Mouse (Mus musculus) heart, embryonic 15.5 days (tissue): Measurements from ENCODE around the gene Pdk2. TPM values are rescaled to one million over a fixed set of nuclear protein-coding genes. Genes with fewer than 3 reads are reported as not detected.

Experiments
- ATAC-seq: fragments of 200-750 bp; cut with Nextera tagmentation; replicated peaks from 2 replicates; pipeline ENCODE4 v1.8.0; 2017; ENCODE audit warnings: low read depth, moderate TSS enrichment; ENCODE audit not compliant: insufficient number of reproducible peaks, insufficient read depth, low FRiP score
- H3K27ac ChIP-seq: fragments of 300-500 bp; sonication (generic); 2 replicates; pipeline ENCODE4 v1.5.1; 2015; ENCODE audit warnings: mild to moderate bottlenecking, inconsistent platforms
- H3K27me3 ChIP-seq: fragments of 300-500 bp; sonication (generic); 2 replicates; pipeline ENCODE4 v1.6.1; 2015; ENCODE audit warnings: inconsistent platforms
- H3K36me3 ChIP-seq: fragments of 300-500 bp; sonication (generic); 2 replicates; pipeline ENCODE4 v1.6.1; 2015; ENCODE audit warnings: mild to moderate bottlenecking, inconsistent platforms
- H3K4me1 ChIP-seq: fragments of 300-500 bp; sonication (generic); replicated peaks from 2 replicates; pipeline ENCODE4 v1.6.1; 2015; ENCODE audit warnings: inconsistent platforms
- H3K4me2 ChIP-seq: fragments of 300-500 bp; sonication (generic); 2 replicates; pipeline ENCODE4 v1.6.1; 2015; ENCODE audit warnings: inconsistent platforms, mild to moderate bottlenecking, moderate library complexity
- H3K4me3 ChIP-seq: fragments of 300-500 bp; sonication (generic); 2 replicates; pipeline ENCODE4 v1.5.1; 2015; ENCODE audit warnings: mild to moderate bottlenecking, inconsistent platforms
- H3K9ac ChIP-seq: fragments of 300-500 bp; sonication (generic); 2 replicates; pipeline ENCODE4 v1.6.1; 2015; ENCODE audit warnings: mild to moderate bottlenecking, inconsistent platforms
- H3K9me3 ChIP-seq: fragments of 300-500 bp; sonication (generic); replicated peaks from 2 replicates; pipeline ENCODE4 v1.6.1; 2016; ENCODE audit warnings: inconsistent platforms
- WGBS: fragments of 180-500 bp; shearing (Covaris S2); methylation state at CpG from one replicate; pipeline ENCODE4 v1.1.7; 2015; ENCODE audit warnings: mixed read lengths; 5-methylcytosine and 5-hydroxymethylcytosine counted together
- polyA plus RNA-seq: library from polyadenylated mRNA; unstranded; fragments of >200 nt; fragmentation: Nextera tagmentation; extraction: Ambion mirVana; gene quantifications from 2 replicates; pipeline ENCODE4 v1.2.1, GENCODE M21; 2015

The Pdk2 gene
- polyA plus RNA-seq, result 114 and 117 TPM in 2 replicates

DNA sequence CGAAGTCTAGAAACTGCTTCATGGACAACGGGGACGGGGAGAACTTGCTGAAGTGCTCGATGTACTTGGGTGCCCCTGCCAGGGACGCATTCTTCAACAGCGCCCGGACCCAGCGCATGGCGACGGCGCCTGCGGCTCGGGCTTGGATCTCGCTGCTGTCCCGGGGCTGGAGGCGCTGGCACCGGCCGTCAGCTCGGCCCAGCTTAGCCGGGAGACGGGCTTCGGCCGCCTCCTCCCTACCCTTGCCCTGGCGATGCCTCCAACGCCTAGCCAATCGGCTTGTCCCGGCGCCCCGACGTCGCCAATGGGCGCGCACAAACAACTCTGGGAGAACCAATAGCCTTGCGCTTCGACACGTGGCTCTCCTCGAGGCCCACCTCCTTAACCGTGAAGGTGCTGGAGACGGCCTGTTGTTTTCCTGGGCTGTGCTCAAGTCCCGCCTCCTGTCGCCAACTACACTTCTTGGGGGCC lies at the start of gene Pdk2:
Gene Pdk2, minus strand, starts transcription at position 216 of the 471 bp plus-strand sequence.
- Histone ChIP-seq H3K9ac (peak within 1 kb of the TSS; percentile 91), H3K36me3 (peaks cover 32% of the 10 kb centered on the region), H3K4me3 (peak within 1 kb of the TSS; percentile 94), H3K27me3 (no peaks in the 10 kb centered on the region), H3K27ac (peak within 1 kb of the TSS; percentile 91), H3K9me3 (no peaks in the 10 kb centered on the region), H3K4me1 (peaks cover 17% of the 10 kb centered on the region), H3K4me2 (peak within 1 kb of the TSS; percentile 88)
- ATAC-seq, result peak; percentile 94
- WGBS, result under 1% methylated on average over 41 of the region's 41 CpGs

- no peaks in the 10 kb centered on the region for H3K36me3 ChIP-seq
- ATAC-seq, result no peak
- H3K9ac ChIP-seq, result no peak overlapping the region
- H3K27me3 ChIP-seq, result no peaks in the 10 kb centered on the region
- H3K9me3 ChIP-seq, result no peaks in the 10 kb centered on the region
- H3K4me2 ChIP-seq, result no peak overlapping the region
- peaks cover 37% of the 10 kb centered on the region for H3K4me1 ChIP-seq
- H3K27ac ChIP-seq, result no peak overlapping the region
- 64% methylated on average over 16 of the region's 16 CpGs for WGBS
- no peak overlapping the region for H3K4me3 ChIP-seq
Observed at GRCm38 (mm10) chr11:95088857-95089779, 48.0 kb upstream of the Pdk2 start.

DNA sequence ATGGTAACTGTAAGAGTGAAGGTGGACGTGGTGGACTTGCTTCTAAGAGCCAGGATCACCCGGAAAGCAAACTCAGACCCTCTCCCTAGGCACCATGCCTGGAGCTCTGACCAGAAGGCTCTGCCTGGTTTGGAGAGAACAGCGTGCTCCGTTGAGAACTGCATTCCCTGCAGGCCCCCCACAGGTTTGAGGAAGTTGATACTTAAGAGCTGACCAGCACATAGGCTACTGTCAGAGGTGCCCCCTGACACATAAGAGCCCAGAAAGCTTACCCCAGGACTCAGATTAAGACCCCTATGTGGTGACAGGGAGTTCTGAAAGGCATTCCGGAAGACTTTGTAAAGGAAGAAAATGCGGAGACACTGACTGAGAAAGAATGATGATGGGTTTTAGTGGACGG lies 47.1 kb upstream of the Pdk2 start:
- Histone ChIP-seq H3K27me3 (no peaks in the 10 kb centered on the region), H3K9ac (no peak overlapping the region), H3K27ac (no peak overlapping the region), H3K36me3 (no peaks in the 10 kb centered on the region), H3K9me3 (no peaks in the 10 kb centered on the region), H3K4me1 (peaks cover 37% of the 10 kb centered on the region), H3K4me2 (no peak overlapping the region), H3K4me3 (no peak overlapping the region)
- no peak for ATAC-seq
- 50% methylated on average over 7 of the region's 7 CpGs for WGBS

DNA sequence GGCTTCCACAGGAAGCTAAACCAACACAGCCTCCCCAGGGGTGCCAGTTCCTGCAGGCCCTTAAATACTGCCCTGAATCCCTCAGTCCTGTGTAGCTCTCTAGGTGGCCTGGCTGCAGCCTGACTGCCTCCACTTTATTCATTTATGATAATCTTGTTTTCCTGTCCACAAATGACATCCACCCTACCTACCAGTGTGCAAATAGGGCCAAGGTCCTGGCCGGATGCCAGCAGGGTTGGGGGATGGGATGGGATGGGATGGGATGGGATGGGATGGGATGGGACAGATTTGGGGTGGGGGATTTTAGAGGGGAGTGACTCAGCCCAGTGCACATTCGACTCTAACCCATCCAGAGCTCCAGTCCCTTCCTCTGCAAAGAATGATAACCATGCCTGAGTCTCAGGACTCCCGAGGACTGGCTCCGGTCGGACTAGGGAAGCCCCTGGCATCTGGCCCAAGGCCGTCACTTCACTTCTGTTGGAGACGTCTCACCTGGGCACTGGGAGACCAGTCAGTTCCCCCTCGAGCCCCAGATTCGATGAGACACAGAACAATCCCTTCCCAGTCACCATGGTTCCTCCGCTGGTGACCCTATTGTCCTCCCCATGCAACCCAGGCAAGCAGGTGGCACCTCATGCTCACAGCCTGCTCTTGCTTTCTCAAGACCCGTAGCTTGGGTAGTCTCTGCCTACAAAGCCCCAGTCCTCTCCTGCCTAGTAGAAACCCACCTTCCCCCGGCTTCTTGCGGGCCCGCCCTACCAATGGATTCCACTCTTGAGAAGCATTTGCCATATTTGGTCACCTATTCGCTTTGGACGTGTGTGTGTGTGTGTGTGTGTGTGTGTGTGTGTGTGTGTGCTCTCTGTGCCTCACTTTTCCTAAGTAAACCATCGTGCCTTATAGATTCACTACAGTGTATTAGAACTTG lies 46.4 kb upstream of the Pdk2 start:
- no peak overlapping the region for H3K27ac ChIP-seq
- H3K4me2 ChIP-seq, result no peak overlapping the region
- H3K9me3 ChIP-seq, result no peaks in the 10 kb centered on the region
- WGBS, result 40% methylated on average over 17 of the region's 17 CpGs
- no peak overlapping the region for H3K4me3 ChIP-seq
- H3K27me3 ChIP-seq, result no peaks in the 10 kb centered on the region
- peaks cover 34% of the 10 kb centered on the region for H3K4me1 ChIP-seq
- H3K36me3 ChIP-seq, result no peaks in the 10 kb centered on the region
- H3K9ac ChIP-seq, result no peak overlapping the region
- no peak for ATAC-seq

DNA sequence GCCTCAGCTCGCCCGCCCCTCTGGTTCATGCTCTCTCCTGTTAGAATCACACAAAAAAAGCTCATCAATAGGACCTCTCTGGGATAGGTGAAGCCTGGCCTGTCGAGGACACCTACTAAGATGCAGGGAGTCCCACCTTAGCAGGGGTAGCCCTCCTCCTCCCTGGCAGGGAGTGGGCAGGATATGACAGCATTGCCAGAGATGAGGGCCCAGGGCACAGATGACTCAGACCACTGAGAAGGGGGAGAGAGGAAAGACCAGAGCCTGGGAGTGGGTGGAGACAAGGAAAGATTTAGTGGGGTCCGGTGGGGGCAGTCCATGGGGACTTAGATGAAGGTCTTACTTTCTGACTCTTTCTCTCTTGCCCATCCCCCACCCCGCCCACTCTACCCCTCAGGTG lies 45.1 kb upstream of the Pdk2 start:
- ATAC-seq, result no peak
- Histone ChIP-seq H3K36me3 (no peaks in the 10 kb centered on the region), H3K4me1 (peaks cover 34% of the 10 kb centered on the region), H3K27me3 (no peaks in the 10 kb centered on the region), H3K9me3 (no peaks in the 10 kb centered on the region), H3K4me3 (no peak overlapping the region), H3K27ac (no peak overlapping the region), H3K9ac (no peak overlapping the region), H3K4me2 (no peak overlapping the region)
- WGBS, result 56% methylated on average over 5 of the region's 5 CpGs

DNA sequence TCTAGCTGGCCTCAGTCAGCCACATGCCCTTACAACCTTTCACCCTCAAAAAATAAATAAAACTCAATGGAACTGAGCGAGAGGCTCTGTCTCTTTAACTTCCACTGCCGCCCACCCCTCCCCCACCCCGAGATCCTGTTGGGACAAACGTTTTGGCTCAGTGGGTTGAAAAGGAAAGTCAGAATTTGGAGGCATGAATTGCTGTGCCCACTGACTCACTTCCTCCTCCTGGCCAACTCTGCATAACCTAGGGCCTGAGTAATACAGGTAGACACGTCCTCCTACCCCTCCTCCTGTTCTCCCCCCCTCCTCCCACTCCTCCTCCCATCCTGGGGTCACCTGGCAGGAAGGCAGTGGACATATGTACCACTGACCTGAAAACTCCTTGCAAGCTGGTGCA lies 44.6 kb upstream of the Pdk2 start:
- WGBS, result 24% methylated on average over 5 of the region's 5 CpGs
- Histone ChIP-seq H3K27me3 (no peaks in the 10 kb centered on the region), H3K4me2 (no peak overlapping the region), H3K4me1 (peaks cover 34% of the 10 kb centered on the region), H3K9me3 (no peaks in the 10 kb centered on the region), H3K9ac (no peak overlapping the region), H3K4me3 (no peak overlapping the region), H3K27ac (no peak overlapping the region), H3K36me3 (no peaks in the 10 kb centered on the region)
- 0 out of 2 replicates have a peak, but pooled peaks have one; percentile 12 for ATAC-seq

DNA sequence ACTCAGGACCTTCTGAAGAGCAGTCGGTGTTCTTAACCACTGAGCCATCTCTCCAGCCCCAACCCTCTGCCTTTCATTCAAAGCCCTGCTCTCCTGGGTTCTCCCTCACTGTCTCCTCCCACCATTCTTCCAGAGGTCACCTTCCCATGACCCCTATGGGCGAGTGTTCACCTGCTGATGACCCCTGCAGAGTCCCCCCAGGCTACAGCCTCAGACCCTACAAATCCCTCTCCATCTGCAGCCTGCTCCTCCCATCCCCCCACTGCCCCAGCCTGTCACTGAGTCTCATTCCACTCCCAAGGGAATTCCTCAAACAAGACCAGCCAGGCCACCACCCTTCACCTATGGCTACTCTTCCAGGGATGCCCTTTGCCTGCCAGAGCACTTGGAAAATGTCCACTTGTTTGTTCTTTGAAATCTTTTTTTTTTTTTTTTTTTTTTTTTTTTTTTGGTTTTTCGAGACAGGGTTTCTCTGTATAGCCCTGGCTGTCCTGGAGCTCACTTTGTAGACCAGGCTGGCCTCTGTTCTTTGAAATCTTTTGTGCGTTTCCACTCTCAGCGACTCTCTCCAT lies 43.7 kb upstream of the Pdk2 start:
- no peak for ATAC-seq
- WGBS, result 55% methylated on average over 5 of the region's 5 CpGs
- H3K4me2 ChIP-seq, result no peak overlapping the region
- no peaks in the 10 kb centered on the region for H3K27me3 ChIP-seq
- no peak overlapping the region for H3K27ac ChIP-seq
- H3K4me1 ChIP-seq, result peaks cover 42% of the 10 kb centered on the region
- H3K9me3 ChIP-seq, result no peaks in the 10 kb centered on the region
- no peaks in the 10 kb centered on the region for H3K36me3 ChIP-seq
- H3K9ac ChIP-seq, result no peak overlapping the region
- H3K4me3 ChIP-seq, result no peak overlapping the region

- H3K36me3 ChIP-seq, result no peaks in the 10 kb centered on the region
- peaks cover 45% of the 10 kb centered on the region for H3K4me1 ChIP-seq
- no peaks in the 10 kb centered on the region for H3K27me3 ChIP-seq
- no peak overlapping the region for H3K4me2 ChIP-seq
- no peak for ATAC-seq
- no peak overlapping the region for H3K9ac ChIP-seq
- no peaks in the 10 kb centered on the region for H3K9me3 ChIP-seq
- no peak overlapping the region for H3K27ac ChIP-seq
- no peak overlapping the region for H3K4me3 ChIP-seq
- WGBS, result 41% methylated on average over 4 of the region's 4 CpGs
Observed at GRCm38 (mm10) chr11:95084175-95084574, 43.0 kb upstream of the Pdk2 start.

DNA sequence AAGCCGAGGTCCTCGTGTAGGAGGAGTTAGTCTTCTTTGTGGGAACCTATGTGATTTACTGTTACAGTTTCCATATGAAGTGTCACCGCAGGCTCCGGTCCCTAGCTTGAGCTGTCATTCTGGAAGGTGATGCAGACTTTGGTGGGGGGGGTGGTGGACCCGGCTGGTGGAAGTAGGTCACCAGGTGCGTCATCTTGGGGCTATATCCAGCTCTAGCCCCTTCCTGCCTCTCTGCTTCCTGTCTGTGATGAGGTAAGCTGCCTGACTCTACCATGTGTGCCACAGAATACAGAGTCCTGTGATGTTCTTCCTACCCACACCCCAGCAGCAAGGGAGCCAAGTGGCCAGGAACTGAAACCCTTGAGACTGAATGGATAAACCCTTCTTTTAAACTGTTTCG lies 41.7 kb upstream of the Pdk2 start:
- WGBS, result 81% methylated on average over 7 of the region's 7 CpGs
- no peak overlapping the region for H3K4me3 ChIP-seq
- no peaks in the 10 kb centered on the region for H3K9me3 ChIP-seq
- H3K9ac ChIP-seq, result no peak overlapping the region
- peaks cover 3% of the 10 kb centered on the region; the same call in 1 of the 2 replicates for H3K27me3 ChIP-seq
- H3K27ac ChIP-seq, result no peak overlapping the region
- no peak overlapping the region for H3K4me2 ChIP-seq
- H3K4me1 ChIP-seq, result peaks cover 48% of the 10 kb centered on the region
- ATAC-seq, result no peak
- no peaks in the 10 kb centered on the region for H3K36me3 ChIP-seq

GRCm38 (mm10) chr11:95080783-95081182 lies 39.6 kb upstream of the Pdk2 start:
- H3K9ac ChIP-seq, result no peak overlapping the region
- H3K4me3 ChIP-seq, result no peak overlapping the region
- ATAC-seq, result no peak
- H3K4me2 ChIP-seq, result no peak overlapping the region
- H3K4me1 ChIP-seq, result peaks cover 51% of the 10 kb centered on the region
- H3K27me3 ChIP-seq, result peaks cover 7% of the 10 kb centered on the region; the same call in 1 of the 2 replicates
- 79% methylated on average over 6 of the region's 6 CpGs for WGBS
- no peaks in the 10 kb centered on the region for H3K36me3 ChIP-seq
- no peak overlapping the region for H3K27ac ChIP-seq
- H3K9me3 ChIP-seq, result no peaks in the 10 kb centered on the region
